Mouse (Mus musculus): ENCODE results near the gene Tbc1d22a. TPM values are rescaled to one million over a fixed set of nuclear protein-coding genes. Genes with fewer than 3 reads are reported as not detected.

The Tbc1d22a gene
- total and polyA plus RNA-seq, 2 experiments from 2014 or later, result 13.9 to 19.8 TPM

DNA sequence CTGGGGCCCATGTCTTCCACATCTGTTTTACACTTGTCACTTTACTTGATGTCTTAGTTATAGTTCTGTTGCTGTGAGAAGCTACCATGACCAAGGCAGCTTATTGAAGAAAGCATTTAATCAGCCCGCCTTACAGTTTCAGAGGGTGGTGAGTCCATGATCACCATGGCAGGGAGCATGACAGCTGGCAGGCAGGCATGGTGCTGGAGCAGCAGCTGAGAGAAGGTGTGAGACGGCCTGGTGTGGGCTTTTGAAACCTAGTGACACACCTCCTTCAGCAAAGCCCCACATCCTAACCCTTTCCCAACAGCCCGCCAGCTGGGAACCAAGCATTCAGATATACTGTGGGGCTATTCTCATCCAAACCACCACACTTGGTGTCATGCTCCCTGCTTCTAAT lies 91.0 kb downstream of the Tbc1d22a start:
- Histone ChIP-seq H3K27ac (ENCODE audit: low read depth, low read length) (no peak overlapping the region), H3K9me3 (ENCODE audit: low read length) (no peaks in the 10 kb centered on the region), H3K36me3 (ENCODE audit: insufficient read depth, low read length) (0 out of 2 replicates have a peak, but pooled peaks cover 3% of the 10 kb centered on the region), H3K4me2 (ENCODE audit: low read depth, low read length, poor library complexity, severe bottlenecking) (no peak overlapping the region), H3K27me3 (ENCODE audit: insufficient read depth, low read length) (no peaks in the 10 kb centered on the region), H3K9ac (replicated peaks; ENCODE audit: low read length, poor library complexity, severe bottlenecking) (no peak overlapping the region), H3K4me3 (ENCODE audit: low read depth, low read length) (no peak overlapping the region), H3K4me1 (ENCODE audit: insufficient read depth, low read length) (no peaks in the 10 kb centered on the region)
- no peak for DNase-seq (ENCODE audit: low spot score)
- 74% methylated on average over 3 of the region's 3 CpGs for WGBS
- ATAC-seq (ENCODE audit: low FRiP score), result no peak
- TF ChIP-seq CTCF (IDR thresholded peaks at IDR 0.05), result no peak

- TF ChIP-seq CTCF (IDR thresholded peaks at IDR 0.05), result no peak
- DNase-seq (ENCODE audit: low spot score) (no peak), ATAC-seq (ENCODE audit: low FRiP score) (no peak)
- no peaks in the 10 kb centered on the region for H3K36me3 ChIP-seq (ENCODE audit: insufficient read depth, low read length)
- H3K4me3 ChIP-seq (ENCODE audit: low read depth, low read length), result no peak overlapping the region
- H3K9me3 ChIP-seq (ENCODE audit: low read length), result no peaks in the 10 kb centered on the region
- no peak overlapping the region for H3K27ac ChIP-seq (ENCODE audit: low read depth, low read length)
- H3K4me1 ChIP-seq (ENCODE audit: insufficient read depth, low read length), result no peaks in the 10 kb centered on the region
- 77% methylated on average over 5 of the region's 5 CpGs for WGBS
- no peak overlapping the region for H3K4me2 ChIP-seq (ENCODE audit: low read depth, low read length, poor library complexity, severe bottlenecking)
- H3K9ac ChIP-seq (replicated peaks; ENCODE audit: low read length, poor library complexity, severe bottlenecking), result no peak overlapping the region
- H3K27me3 ChIP-seq (ENCODE audit: insufficient read depth, low read length), result no peaks in the 10 kb centered on the region
Measured at GRCm38 (mm10) chr15:86309213-86309829, 95.1 kb downstream of the Tbc1d22a start.

DNA sequence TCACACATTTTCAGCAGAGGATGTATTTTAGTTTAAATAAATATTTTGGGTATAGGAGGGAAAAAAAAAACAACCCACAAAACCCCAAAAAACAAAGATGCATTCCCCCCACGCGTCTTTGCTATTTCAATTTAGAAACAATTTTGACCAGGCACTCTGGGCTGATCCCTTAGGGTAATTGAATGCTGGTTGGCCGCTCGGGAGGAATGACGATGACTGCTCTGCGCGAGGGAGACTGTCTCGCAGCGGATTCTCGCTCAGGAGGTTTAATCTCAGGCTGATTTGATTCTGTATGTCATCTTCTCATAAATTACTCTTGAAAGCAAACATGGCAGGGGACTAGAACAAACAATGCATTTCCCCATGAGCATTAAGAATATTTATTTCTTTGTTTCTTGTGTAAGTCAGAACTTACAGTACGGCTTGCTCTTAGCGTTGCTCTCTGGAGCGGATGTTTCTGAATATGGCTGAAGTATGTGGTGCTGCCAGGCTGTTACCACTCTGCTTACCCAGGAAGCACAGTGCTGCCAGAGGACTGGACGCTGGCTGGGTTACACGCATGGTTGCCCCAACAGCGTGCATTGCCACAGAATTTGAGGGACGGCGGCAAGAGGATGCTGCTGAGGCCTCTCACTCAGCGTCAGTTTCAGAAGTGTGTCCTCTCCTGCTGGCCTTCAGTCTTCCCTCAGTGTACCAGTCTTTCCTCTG lies 106.7 kb downstream of the Tbc1d22a start:
- no peaks in the 10 kb centered on the region for H3K27me3 ChIP-seq (ENCODE audit: insufficient read depth, low read length)
- ATAC-seq (ENCODE audit: low FRiP score) (no peak), DNase-seq (ENCODE audit: low spot score) (peak; percentile 34)
- no peak overlapping the region for H3K4me2 ChIP-seq (ENCODE audit: low read depth, low read length, poor library complexity, severe bottlenecking)
- H3K9ac ChIP-seq (replicated peaks; ENCODE audit: low read length, poor library complexity, severe bottlenecking), result no peak overlapping the region
- no peak overlapping the region for H3K27ac ChIP-seq (ENCODE audit: low read depth, low read length)
- H3K9me3 ChIP-seq (ENCODE audit: low read length), result no peaks in the 10 kb centered on the region
- H3K4me1 ChIP-seq (ENCODE audit: insufficient read depth, low read length), result no peaks in the 10 kb centered on the region
- no peaks in the 10 kb centered on the region for H3K36me3 ChIP-seq (ENCODE audit: insufficient read depth, low read length)
- no peak for TF ChIP-seq CTCF (IDR thresholded peaks at IDR 0.05)
- H3K4me3 ChIP-seq (ENCODE audit: low read depth, low read length), result no peak overlapping the region
- 50% methylated on average over 19 of the region's 19 CpGs for WGBS

GRCm38 (mm10) chr15:86326341-86326740 lies 112.1 kb downstream of the Tbc1d22a start:
- no peak for TF ChIP-seq CTCF (IDR thresholded peaks at IDR 0.05)
- Histone ChIP-seq H3K9me3 (ENCODE audit: low read length) (no peaks in the 10 kb centered on the region), H3K4me3 (ENCODE audit: low read depth, low read length) (no peak overlapping the region), H3K27me3 (ENCODE audit: insufficient read depth, low read length) (no peaks in the 10 kb centered on the region), H3K4me2 (ENCODE audit: low read depth, low read length, poor library complexity, severe bottlenecking) (no peak overlapping the region), H3K9ac (replicated peaks; ENCODE audit: low read length, poor library complexity, severe bottlenecking) (no peak overlapping the region), H3K36me3 (ENCODE audit: insufficient read depth, low read length) (no peaks in the 10 kb centered on the region), H3K27ac (ENCODE audit: low read depth, low read length) (no peak overlapping the region), H3K4me1 (ENCODE audit: insufficient read depth, low read length) (no peaks in the 10 kb centered on the region)
- no peak for DNase-seq (ENCODE audit: low spot score)
- ATAC-seq (ENCODE audit: low FRiP score), result no peak
- WGBS, result 90% methylated on average over 4 of the region's 4 CpGs

DNA sequence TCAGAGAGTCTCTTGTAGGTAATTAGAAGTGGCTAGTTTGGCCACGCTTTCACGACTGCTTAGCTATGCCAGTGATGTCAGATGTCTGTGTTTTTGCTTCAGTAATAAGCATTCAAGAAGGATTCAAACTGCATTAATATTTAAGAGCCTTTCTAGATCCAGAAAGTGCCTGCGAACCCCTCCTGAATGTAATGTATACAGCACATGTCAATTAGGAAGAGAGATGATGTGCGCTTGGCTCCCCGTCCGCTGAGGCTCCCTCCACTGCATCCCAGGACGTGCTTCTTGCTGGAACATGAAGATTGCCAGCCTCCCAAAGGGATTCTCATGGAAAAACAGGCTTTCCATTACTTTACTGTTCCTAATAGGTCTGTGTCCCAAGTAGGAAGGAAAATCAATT lies 115.7 kb downstream of the Tbc1d22a start:
- no peak for ATAC-seq (ENCODE audit: low FRiP score)
- no peak for TF ChIP-seq CTCF (IDR thresholded peaks at IDR 0.05)
- H3K4me1 ChIP-seq (ENCODE audit: insufficient read depth, low read length), result peaks cover 9% of the 10 kb centered on the region; the same call in 1 of the 2 replicates
- H3K36me3 ChIP-seq (ENCODE audit: insufficient read depth, low read length), result no peaks in the 10 kb centered on the region
- no peaks in the 10 kb centered on the region for H3K9me3 ChIP-seq (ENCODE audit: low read length)
- DNase-seq (ENCODE audit: low spot score), result no peak
- H3K4me2 ChIP-seq (ENCODE audit: low read depth, low read length, poor library complexity, severe bottlenecking), result no peak overlapping the region
- H3K27me3 ChIP-seq (ENCODE audit: insufficient read depth, low read length), result no peaks in the 10 kb centered on the region
- no peak overlapping the region for H3K9ac ChIP-seq (replicated peaks; ENCODE audit: low read length, poor library complexity, severe bottlenecking)
- no peak overlapping the region for H3K27ac ChIP-seq (ENCODE audit: low read depth, low read length)
- no peak overlapping the region for H3K4me3 ChIP-seq (ENCODE audit: low read depth, low read length)
- WGBS, result 38% methylated on average over 7 of the region's 7 CpGs

DNA sequence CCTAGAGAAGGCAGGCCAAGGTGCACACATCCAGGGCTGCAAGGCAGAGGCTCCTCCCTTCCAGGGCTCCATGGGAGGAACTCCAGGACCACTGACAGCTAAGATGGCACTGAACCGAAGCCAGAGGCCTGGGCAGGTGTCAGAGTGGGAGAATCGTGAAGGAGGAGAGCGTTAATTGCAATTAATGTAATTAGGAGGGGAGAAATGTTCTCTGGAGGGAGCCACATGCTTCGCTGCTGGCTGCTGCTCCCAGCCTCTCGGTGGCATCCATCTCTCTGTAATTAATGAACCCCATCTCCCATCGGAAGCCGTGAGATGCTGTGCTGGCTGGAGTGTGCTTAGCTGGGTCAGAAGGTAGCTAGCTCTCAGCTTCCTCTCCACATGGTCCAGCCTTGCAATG lies 116.2 kb downstream of the Tbc1d22a start:
- Histone ChIP-seq H3K27ac (ENCODE audit: low read depth, low read length) (no peak overlapping the region), H3K36me3 (ENCODE audit: insufficient read depth, low read length) (no peaks in the 10 kb centered on the region), H3K4me2 (ENCODE audit: low read depth, low read length, poor library complexity, severe bottlenecking) (no peak overlapping the region), H3K4me1 (ENCODE audit: insufficient read depth, low read length) (peaks cover 9% of the 10 kb centered on the region; the same call in 1 of the 2 replicates), H3K27me3 (ENCODE audit: insufficient read depth, low read length) (no peaks in the 10 kb centered on the region), H3K4me3 (ENCODE audit: low read depth, low read length) (no peak overlapping the region), H3K9ac (replicated peaks; ENCODE audit: low read length, poor library complexity, severe bottlenecking) (no peak overlapping the region), H3K9me3 (ENCODE audit: low read length) (no peaks in the 10 kb centered on the region)
- ATAC-seq (ENCODE audit: low FRiP score) (no peak), DNase-seq (ENCODE audit: low spot score) (no peak)
- no peak for TF ChIP-seq CTCF (IDR thresholded peaks at IDR 0.05)
- 63% methylated on average over 7 of the region's 7 CpGs for WGBS
